Mouse (Mus musculus) myocyte (in vitro differentiated cells): ENCODE measurements at regions not wholly inside any gene's neighbourhood (a gene's known extent, or its start where the extent isn't known, plus 50 kb on each side); places are given as distances from the start of the nearest gene placed in this dataset.
"Not testable (repeated sequence)": the region's sequence is repeated elsewhere in the genome, so short reads cannot be mapped to it uniquely, and the experiment has no call there.

Experiments used
- E2F4 ChIP-seq: IDR thresholded peaks from one replicate; pipeline ENCODE4 v1.6.1; 2011; ENCODE audit warnings: mild to moderate bottlenecking, control low read depth, moderate library complexity; ENCODE audit not compliant: insufficient read depth
- MAX ChIP-seq: IDR thresholded peaks from one replicate; pipeline ENCODE4 v1.6.1; 2011; ENCODE audit warnings: low read depth, mild to moderate bottlenecking, control low read depth
- MYOD1 ChIP-seq, 3 experiments: IDR thresholded peaks; one replicate each; pipeline ENCODE4 v1.6.1; 2011; ENCODE audit warnings: control low read depth in 2 of 3, low read depth in 2 of 3, mild to moderate bottlenecking in 2 of 3, moderate library complexity in 1 of 3; ENCODE audit not compliant: insufficient read length in 2 of 3, control insufficient read depth in 1 of 3
- MYOG ChIP-seq, 3 experiments: IDR thresholded peaks; one replicate each; pipeline ENCODE4 v1.6.1; 2011; ENCODE audit warnings: control low read depth in 2 of 3, low read depth in 2 of 3, mild to moderate bottlenecking in 2 of 3; ENCODE audit not compliant: insufficient read length in 2 of 3, control insufficient read depth in 1 of 3, insufficient read depth in 1 of 3
- POLR2A ChIP-seq: IDR thresholded peaks from one replicate; pipeline ENCODE4 v1.6.1; 2011; ENCODE audit warnings: low read depth, mild to moderate bottlenecking, control low read depth, moderate library complexity; ENCODE audit not compliant: insufficient read length
- POLR2AphosphoS2 ChIP-seq: IDR thresholded peaks from one replicate; pipeline ENCODE4 v1.6.1; 2011; ENCODE audit warnings: low read depth, control low read depth; ENCODE audit not compliant: insufficient read length
- USF1 ChIP-seq: IDR thresholded peaks from one replicate; pipeline ENCODE4 v1.6.1; 2011; ENCODE audit warnings: low read depth, mild to moderate bottlenecking, control low read depth, moderate library complexity

DNA sequence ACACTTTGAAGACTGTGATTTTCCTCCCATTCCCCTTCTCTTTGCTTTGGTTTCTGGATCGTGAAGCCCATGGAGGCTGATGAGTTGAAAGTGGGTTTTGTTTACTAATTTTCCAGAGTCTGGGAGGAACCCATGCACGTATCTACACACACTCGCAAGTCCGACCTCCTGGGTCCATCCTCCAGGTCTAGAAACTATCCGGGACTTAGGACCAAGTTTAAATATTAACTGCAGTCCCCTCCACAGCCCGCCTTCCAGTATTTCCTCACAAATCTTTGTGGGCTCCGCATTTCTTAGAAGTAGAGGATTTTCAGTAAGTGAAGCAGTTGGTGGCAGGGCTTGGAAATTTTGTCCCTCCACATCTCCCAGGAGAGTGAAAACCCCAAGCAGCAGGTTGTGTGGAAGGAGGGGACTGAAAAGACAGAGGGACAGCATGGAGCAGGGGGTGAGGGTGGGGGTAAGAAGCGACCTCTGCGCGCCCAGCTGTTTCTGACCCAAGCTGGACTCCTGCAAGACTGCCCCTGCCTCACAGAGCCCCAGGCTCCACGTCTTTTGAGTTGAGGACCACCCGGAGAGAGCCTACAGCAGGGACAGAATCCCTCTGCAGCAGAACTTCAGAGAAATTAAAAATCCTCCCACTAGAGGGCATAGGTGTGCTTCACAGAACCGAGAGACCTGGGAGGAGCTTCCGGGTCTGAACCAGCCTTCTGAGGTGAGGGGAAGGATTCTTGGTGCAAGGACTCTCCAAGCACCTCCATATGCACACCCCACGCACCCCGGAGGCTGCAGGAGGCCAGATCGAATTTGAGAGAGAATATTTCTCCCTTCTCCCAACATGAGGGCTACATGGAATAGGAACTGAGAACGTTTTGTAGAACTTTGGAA, 174.4 kb upstream of the Thpo start:
- TF ChIP-seq MYOD1 (IDR thresholded peaks at IDR 0.05; ENCODE audit: control insufficient read depth in 1 of 3, insufficient read length in 2 of 3, low read depth in 2 of 3); POLR2A; MAX; POLR2AphosphoS2; USF1; MYOG (IDR thresholded peaks at IDR 0.05; ENCODE audit: control insufficient read depth in 1 of 3, insufficient read depth in 1 of 3, insufficient read length in 2 of 3, low read depth in 2 of 3); E2F4: not testable (repeated sequence)
